Mouse (Mus musculus) left cerebral cortex, postnatal 25 days (tissue): ENCODE measurements around the gene D1Ertd622e. TPM values are rescaled to one million over a fixed set of nuclear protein-coding genes. Genes with fewer than 3 reads are reported as not detected.

Experiments
- DNase-seq, 2 experiments: peaks; one replicate each; pipeline ENCODE4 v3.0.0; 2022; ENCODE audit warnings: low spot score in 2 of 2, mixed read lengths in 1 of 2
- intact Hi-C: fragments of 180-260 bp; cut with DNase I; formaldehyde crosslinking; loops from one replicate; pipeline ENCODE4 v1.15.1; 2025
- total RNA-seq, 2 experiments: library from RNA; stranded (reverse); gene quantifications; 2 replicates each; pipeline ENCODE4 v1.2.3; 2021

D1Ertd622e gene
- total RNA-seq, result 10 to 100 TPM; 76.5 to 78.3 TPM

DNA sequence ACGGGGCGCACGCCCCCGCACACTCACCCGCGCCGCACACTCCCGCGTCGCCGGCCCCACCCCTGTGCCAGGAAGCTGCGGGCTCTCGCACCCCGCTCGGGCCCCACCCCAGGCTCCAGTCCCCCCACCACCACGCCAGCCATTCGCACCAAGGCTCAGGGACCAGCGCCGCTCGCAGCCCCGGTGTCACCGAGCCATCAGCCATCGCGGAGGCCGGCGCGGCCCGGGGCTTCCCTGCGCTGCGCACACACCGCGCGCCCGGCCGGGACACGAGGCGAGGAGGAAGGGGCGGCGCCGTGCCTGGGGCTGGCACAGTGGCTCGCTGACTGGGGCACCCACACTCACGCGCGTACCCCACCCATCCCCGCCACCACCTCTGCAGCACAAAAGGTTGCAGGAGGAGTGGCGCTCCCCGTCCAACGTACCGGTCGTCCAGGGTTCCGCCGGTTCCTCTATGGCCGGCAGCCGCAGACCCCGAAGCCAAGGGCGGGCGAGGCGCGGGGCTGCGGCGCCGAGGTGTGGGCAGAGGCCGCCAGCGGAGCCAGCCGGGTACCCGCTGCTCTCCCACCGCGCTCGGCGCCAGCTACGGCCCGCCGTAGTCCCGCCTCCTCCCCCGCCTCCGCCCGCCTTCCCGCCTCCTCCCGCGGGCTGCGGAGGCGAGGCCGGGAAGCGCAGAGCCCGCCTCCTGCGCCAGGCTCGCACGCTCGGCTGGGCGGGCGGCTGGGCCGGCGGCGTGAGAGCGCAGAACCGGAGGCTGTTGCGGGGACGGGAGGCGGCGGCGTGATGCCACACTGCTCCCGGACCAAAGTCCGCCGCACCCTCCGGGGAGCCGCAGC lies at the start of gene D1Ertd622e:
TSS of gene D1Ertd622e (minus strand) at position 669 of the 836 bp plus-strand sequence.
- peak; percentile 81 to 89 for DNase-seq
- intact Hi-C loops, result loop anchor here (1.0 to 5.0 kb wide), 5 partner anchors 11 to 111 kb away; partner anchors contain the start of genes Gin1 and Ppip5k2

DNA sequence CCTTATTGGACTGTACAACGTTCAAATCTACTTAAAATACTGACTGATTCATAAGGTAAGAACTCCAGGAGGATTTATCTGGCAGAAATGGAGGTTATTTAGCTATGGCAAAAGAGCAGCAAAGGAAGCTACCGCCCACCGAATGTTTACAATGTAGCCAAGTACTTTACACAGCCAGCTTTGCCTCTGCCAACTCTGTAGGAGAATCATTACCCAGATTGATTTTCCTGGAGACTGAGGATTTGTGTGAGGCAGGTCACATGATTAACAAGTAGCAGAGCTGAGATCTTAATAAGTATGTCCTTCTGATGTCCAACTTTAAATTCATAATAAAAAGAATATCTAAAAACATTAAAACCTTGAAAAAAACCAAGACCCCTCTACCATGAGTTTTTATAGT lies 48.6 kb upstream of the D1Ertd622e start:
- DNase-seq, result no peak
- intact Hi-C loops, result no loop called here

DNA sequence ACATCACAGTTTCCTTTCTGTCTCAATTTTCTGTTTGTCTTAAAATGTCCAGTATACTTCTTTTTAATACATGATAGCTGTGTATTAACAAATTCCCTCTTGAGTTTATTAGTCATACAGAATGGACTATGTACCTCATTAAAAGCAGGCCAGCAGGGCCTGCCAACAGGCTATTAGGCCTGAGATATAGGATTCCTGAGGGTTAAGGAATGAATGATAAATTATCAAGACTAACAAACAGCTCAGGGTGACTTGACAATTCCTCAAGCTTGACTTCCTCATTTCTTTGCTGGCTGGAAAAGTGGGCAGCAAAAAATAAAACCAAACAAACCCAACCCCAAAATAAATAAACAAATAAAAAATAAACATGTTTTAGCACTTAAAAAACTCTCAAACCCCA lies 43.5 kb upstream of the D1Ertd622e start:
- DNase-seq, result no peak
- intact Hi-C loops, result no loop called here

DNA sequence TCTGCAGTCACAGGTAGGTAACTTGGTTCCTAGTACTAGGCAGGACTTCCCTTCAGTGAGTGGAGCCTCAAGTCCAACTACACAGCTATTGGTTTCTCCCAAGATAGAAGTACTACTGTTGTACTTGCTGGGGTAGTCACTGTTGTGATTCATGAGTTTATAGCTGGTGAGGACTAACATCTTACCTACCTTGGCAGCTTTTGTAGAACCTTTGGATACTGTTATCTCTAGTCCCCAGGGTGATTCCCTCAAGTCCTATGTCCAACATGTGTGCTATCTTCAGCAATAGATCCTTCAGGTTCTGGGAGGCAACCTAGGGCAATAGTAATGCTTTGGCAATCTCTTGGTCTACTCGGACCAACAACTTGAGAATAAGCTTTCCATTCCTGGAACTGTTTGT lies 42.8 kb upstream of the D1Ertd622e start:
- no peak for DNase-seq
- intact Hi-C loops, result no loop called here

DNA sequence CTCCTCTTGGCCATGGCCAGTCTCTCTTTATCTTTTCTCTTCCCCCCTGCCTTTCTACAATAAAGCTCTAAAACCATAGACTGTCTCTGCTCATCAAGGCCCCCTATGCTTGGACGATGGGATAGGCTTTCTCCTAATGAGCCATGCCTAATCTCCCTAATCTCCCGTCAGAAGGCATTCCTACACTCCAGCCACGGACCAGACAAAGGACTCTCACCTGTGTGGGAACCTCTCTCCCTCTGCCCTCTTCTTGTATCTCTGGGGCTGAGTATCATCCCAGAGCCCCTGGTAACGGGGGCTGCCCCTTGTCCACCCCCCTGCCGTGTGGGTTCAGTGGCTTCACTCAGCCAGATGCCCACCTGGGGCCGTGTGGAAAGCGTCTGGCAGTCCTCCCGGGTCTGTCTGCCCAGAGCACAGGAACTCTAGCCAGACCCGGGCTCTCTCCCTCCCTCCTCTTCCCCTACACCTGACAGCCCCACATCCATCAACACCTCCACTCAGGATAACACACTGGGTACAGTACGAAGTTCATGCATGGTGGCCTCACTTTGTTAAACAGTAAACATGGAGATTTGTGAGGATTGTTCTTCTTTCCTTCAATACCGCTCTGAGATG lies 37.2 kb upstream of the D1Ertd622e start:
- intact Hi-C loops, result no loop called here
- DNase-seq, result no peak

DNA sequence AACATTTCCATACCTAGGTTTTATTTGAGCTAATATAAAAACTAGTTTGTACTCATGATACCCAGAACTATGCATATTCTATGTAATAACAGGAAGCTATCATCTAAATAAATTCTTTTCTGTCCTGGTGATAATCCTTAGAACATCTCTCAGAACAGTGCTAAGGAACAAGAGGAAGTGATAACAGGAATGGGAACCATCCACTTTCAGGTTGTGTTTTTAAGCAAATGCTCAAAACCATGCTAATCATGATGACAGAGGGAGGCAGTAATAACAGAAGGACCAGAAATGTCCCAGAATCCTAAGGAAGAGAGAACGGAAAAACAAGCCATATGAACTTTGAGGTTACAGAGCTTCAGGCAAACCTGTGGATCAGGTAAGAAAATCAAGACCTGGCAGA lies 35.4 kb upstream of the D1Ertd622e start:
- intact Hi-C loops, result no loop called here

DNA sequence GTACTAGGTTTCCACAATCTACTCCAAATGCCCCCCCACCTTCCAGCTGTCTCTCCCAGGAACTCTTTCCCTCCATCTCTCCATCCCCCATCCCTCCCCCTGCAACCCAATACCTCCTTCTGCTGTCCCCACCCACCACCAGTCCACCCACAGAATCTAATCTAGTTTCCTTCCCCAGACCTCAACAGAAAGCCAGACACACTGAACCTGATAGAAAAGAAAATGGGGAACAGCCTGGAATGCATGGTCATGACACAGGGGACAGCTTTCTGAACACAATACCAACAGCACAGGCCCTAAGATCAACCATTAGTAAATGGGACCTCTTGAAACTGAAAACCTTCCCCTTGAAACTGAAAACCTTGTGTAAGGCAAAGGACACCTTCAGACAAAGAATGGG lies 32.0 kb upstream of the D1Ertd622e start:
- intact Hi-C loops, result no loop called here
- no peak for DNase-seq

More for the DNA sequence above, 35.4 kb upstream of the D1Ertd622e start:
- no peak for DNase-seq

DNA sequence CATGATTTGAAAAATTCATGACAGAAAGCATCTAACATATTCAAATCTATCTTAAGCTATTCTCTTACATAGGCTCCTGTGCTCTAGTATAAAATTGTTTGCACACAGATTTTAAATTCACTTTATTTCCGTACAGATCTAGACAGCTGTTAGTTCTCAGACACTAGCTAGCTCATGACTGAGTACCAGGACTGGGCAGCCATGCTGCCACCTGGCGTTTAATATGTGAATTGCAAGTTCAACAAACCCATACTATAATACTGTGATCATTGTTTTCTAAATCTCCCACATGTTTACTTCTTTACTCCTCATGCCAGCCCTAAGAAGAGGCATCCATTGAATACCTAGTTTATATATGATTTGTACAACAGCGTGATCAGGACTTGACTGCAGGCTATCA lies 26.9 kb upstream of the D1Ertd622e start:
- intact Hi-C loops, result loop anchor here (2.0 to 10.0 kb wide), 4 partner anchors 192 to 844 kb away; no protein-coding TSS in a partner anchor
- DNase-seq, result peak; percentile 34 to 47

DNA sequence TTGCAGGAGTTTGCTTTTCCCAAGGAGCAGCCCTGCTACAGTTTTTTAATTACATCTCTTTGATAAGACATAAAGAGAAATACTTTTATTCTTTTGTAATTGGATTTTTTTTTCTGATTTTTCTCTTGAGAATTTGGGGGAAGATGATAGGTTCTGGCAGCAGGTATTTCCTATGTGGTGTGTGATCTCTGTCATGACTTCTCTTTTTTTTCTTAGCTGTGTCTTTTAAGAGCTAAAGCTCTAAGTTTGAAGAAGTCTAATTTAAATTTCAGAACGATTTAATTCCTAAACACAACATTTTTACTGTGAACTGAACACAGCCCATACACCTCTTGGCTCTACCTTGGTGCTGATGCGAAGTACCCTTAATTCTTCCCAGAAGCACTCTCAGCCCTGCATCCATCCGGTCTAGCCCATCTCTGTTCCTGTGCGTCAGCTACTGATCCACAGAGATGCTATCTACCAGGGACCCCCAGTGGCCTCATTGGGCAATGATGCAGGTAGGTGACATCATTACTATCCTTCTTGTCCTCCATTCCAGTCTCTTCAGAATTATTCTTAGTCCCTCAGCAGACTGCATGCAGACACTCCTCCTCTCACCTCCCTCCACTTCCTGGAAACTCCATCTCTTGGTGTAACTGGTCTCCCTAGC lies 14.8 kb upstream of the D1Ertd622e start:
- no peak for DNase-seq
- intact Hi-C loops, result no loop called here

DNA sequence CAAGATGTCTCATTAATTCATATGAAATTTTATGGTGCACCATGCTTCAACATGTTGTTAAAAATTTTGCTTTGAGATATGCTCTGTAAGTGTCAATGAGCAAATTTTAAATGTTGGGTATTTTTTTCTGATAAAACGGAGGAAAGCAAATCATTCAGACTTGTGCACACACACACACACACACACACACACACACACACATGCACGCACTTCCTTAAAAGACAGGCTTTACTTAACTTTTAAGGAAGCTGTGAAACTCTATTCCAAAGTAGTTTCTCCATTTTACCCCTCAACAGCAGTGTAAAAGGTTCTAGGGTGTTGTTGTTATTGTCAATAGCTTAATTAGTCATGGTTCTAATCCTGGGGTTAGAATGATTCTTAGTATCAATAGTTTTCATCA lies 14.2 kb upstream of the D1Ertd622e start:
- intact Hi-C loops, result no loop called here
- DNase-seq, result no peak

DNA sequence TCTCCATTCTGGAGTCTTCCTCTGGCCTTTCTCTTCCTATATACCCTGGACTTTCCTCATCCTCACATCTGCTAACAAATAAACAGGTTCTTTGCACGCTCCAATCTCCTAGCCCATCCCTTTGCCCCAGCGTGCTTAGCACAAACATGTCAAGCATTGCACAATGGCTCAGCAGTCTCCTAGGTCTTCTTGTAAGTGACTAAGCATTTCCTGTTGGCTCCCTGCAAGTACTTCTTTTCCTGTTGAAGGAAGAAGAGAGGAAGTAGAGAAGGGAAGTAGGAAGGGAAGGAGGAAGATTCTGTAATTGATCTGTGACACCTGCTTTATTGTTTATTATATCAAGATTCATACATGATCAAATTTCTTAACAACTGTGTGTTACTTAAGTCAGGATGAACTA lies 11.0 kb upstream of the D1Ertd622e start:
- intact Hi-C loops, result no loop called here
- DNase-seq, result peak in 1 of 2 experiments; percentile 1

DNA sequence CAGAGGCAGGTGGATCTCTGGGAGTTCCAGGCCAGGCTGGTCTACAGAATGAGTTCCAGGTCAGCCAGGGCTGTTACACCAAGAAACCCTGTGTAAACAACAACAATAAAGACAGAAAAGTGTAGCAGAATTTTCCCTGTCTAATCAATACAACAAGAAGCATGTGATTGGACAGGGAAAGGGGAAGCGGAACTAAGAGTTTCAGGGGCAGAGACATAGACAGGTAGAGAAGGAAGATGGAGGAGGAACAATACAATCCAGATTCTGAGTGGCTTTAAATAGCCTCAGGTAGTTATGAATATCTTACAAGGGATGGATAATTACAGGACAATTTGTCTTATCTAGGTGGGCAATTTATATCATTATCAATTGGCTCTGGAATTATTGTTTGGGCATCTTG lies 5.4 kb upstream of the D1Ertd622e start:
- no peak for DNase-seq
- intact Hi-C loops, result no loop called here

DNA sequence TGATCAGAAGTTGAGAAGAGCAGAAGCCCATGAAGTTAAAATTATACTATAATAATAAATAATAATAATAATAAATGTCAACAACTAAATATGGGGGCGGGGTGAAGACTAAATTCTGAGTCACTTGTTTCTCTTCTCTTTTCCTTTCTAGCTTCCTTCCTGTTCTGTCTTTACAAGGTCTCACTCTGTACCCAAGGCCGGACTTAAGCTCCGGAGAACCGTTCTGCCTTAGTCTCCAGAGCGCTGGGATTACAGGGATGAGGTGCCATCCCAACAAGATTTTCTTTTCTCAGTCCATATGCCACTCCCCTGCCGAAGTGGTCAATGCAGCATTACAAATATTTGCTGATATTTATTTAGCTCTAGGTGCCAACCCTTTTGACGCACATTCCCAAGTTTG lies 450 bp upstream of the D1Ertd622e start:
- intact Hi-C loops, result loop anchor here (5.0 kb wide), 1 partner anchor 110 kb away; the partner anchor contains the start of genes Gin1 and Ppip5k2
- peak in 1 of 2 experiments; percentile 24 for DNase-seq

DNA sequence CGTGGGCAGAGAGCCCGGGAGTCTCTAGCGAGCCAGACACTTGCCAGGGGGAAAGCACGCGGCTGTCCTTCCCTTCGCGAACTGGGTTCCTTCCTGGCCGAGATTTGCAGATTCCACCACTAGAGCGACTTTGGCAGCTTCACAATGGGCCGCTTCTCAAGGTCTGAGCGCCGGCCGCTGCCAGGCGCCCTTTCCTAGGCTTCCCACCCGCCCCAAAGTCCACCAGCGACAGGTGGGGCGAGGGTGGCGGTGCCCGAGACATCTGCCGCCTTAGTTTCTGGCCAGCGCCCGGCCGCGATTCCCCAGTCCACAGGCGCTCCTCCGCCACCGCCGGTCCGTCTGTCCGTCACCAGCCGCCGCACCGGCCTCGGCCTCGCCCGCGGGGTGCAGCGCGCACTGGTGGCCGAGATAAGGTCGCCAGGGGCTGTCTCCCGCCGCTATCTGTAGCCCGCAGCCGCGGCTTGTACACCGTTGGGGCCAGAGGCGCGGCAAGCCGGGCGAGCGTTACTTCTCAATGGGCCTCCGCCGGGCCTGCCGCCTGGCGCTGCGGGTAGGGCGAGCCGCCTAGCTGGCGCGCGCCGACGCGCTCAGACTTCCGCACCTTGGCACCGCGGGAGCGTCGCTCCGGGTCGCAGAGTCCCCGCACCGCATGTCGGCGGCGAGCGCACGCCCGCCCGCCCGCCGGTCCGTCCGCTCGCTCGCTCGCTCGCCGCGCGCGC lies 1.0 kb downstream of the D1Ertd622e start:
- DNase-seq, result peak; percentile 79 to 85
- intact Hi-C loops, result loop anchor here (1.0 to 5.0 kb wide), 5 partner anchors 11 to 111 kb away; partner anchors contain the start of genes Gin1 and Ppip5k2

DNA sequence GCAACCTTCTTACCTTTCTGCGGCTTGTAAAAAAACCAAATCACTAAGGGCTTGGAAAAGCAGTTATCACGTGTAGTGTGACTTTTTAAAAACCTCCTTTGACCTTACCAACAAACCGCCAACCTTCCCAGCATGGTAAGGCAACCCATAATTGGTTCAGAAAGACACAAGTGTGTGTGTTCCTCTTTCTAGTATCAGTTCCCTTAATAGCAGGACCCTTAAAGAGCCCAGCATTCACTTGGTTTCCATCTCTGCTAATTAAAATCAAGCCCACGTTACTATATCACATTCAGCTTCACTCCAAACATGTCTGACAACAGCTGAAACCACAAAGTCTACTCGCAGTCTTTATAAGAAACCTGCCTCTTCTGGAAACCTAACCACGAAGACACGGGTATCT lies 2.5 kb downstream of the D1Ertd622e start:
- DNase-seq, result peak in 1 of 2 experiments; percentile 23
- intact Hi-C loops, result no loop called here

DNA sequence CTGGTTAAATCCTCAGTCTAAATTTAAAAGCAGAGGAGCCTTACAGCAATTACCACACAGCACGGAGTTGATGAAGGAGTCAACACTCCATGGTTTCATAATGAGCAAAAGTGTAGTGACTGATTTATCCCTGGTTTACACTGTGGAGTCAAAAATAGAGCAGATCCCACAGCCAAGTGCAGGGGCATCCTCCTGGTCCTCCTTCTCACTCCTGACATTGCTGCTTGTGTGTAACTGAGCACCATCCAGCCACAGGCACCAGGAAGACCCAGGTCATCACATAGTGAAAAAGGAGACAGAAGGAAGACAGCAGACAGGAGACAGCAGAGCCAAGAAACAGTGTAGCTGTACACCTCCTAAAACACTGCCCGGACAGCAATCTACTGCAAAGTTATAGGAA lies 4.1 kb downstream of the D1Ertd622e start:
- DNase-seq, result peak in 1 of 2 experiments; percentile 52
- intact Hi-C loops, result no loop called here

DNA sequence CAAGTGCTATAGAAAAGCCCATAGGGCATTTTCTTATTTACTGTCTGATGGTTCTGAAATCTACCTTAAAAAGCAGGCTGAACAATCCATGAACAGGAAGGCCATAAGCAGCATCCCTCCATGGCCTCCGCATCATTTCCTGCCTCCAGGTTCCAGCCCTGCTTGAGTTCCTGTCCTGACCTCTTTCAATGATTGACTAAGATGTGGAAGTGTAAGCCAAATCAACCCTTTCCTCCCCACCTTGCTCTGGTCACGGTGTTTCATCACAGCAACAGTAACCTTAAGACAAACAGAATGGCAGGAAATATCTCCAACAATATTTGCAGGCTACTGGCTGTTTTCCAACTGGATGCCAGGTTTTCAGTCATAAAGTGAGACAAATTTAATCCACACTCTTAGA lies 4.7 kb downstream of the D1Ertd622e start:
- no peak for DNase-seq
- intact Hi-C loops, result no loop called here

DNA sequence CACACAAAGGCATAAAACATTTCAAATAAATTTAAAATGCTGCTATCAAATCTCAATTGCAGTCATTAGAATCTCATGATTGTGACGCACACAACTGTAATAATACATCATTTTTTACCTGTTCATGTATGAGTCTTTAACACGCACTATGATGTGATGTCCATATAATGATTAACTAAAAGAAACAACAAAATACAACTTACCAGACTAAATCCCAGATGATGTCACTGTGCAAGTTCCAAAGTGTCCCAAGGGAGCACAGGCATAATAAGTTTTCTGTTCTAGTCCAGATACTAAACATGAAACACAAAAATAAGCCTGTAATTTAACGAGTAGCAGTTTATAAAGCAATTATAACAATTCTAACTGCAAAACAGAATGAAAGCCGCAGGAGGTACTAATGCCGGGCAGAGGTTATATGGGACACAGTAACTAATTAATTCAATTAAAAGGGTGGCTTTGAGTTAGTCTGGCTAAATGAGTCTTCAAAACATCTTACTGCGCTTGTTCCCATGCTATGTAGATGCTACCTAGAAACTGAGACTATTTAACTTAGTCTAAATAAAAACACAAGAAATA lies 7.4 kb downstream of the D1Ertd622e start:
- intact Hi-C loops, result no loop called here
- DNase-seq, result no peak

DNA sequence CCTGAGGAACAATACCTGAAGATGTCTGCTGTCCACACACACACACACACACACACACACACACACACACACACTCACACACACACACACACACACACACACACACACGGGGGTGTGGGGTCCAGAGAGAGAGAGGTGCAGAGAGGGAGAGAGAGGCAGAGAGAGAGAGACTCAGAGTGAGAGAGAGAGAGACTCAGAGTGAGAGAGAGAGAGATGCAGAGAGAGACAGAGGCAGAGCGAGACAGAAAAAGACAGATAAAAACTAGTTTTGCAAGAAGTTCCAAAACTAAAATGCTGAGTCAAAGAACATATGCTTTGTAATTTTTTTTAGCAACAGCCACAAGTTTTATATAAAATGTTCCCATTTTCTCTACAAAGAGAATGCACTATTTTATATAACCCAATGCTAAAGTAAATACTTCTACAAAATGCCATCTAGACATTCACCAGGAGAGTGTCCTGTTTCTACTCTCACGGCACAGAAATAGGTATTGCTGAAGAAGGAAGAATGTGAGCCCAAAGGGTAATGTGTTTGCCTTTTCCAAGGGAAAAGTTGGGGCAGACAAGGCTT lies 11.2 kb downstream of the D1Ertd622e start:
- intact Hi-C loops, result loop anchor here (1.0 kb wide), 1 partner anchor 11 kb away; no protein-coding TSS in a partner anchor
- peak in 1 of 2 experiments; percentile 62 for DNase-seq
